Mouse (Mus musculus) activated CD4-positive, CD25-positive, alpha-beta regulatory T cell, adult 4 months (primary cell): Measurements from ENCODE around the gene Uck1. TPM values are rescaled to one million over a fixed set of nuclear protein-coding genes. Genes with fewer than 3 reads are reported as not detected.

Source experiments
- ATAC-seq: one replicate; pipeline ENCODE4 v1.8.0; 2017
- polyA plus RNA-seq, 2 experiments: library from polyadenylated mRNA; unstranded; fragments of 100-300 nt; shearing (Covaris generic); gene quantifications; one replicate each; pipeline ENCODE4 v1.2.1; 2017

The Uck1 gene
- polyA plus RNA-seq, 2 experiments from 2014 or later, result 30.4 to 34.4 TPM

GRCm38 (mm10) chr2:32218541-32219334 lies 41.2 kb downstream of the Uck1 start:
- no peak for ATAC-seq

DNA sequence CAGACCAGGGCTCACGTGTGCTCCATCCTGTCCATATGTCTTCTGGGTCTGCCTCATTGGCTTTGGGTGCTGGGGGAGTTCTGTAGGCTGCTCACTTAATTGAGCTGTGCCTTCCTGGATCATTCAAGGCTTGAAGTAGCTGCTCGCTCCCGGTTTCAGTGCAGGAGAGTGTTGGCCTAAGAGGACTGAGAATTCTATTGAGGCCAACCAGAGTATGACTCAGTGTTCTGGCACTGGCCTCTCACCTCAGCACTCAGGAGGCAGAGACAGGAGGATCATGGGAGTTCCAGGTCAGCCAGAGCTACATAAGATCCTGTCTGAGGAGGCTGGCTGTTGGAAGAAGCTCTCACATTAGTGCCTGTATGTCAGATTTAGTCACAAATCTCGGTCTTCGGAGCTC lies 41.8 kb downstream of the Uck1 start:
- no peak for ATAC-seq

DNA sequence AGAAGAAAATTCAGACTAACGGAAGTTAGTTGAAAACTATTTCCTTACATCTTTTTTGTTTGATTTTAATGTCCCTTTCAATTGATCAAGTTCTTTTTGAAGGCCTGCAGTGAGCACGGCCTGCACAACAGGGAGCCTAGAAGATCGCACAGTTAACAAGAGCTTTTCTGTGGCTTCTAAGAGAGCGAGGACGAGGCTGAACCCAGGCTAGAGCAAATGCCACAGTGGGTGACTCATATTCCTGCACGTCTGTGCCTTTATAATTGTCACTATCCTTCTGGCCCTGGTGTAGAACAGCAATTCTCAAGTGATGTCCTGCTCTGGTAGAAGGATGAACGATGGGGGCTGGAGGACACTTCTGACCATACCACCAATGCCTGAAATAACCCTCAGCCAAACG lies 42.3 kb downstream of the Uck1 start:
- ATAC-seq, result no peak

GRCm38 (mm10) chr2:32216506-32216905 lies 43.5 kb downstream of the Uck1 start:
- ATAC-seq, result no peak

- ATAC-seq, result no peak
Observed at GRCm38 (mm10) chr2:32215576-32215975, 44.4 kb downstream of the Uck1 start.

- ATAC-seq, result no peak
Observed at GRCm38 (mm10) chr2:32213000-32213399, 47.0 kb downstream of the Uck1 start.

DNA sequence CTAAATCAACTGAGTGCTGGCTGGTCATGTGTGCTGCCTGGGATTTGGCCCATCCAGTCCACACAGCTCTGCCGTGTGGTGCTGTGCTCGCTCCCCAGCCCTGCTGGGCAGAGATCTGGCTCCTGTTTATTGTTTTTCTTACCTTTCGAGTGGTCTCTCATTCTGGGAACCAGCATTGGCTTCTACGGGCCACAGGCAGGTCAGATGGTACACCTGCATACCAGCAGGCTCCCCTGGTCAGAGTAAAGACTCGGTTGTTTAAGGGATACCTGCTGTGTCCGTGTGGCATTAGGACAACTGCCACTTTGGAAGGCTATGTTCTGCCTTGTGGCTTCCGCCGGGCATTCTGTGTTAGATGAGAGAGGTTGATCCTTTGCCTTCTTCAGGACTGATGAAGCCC lies 48.3 kb downstream of the Uck1 start:
- ATAC-seq, result no peak

DNA sequence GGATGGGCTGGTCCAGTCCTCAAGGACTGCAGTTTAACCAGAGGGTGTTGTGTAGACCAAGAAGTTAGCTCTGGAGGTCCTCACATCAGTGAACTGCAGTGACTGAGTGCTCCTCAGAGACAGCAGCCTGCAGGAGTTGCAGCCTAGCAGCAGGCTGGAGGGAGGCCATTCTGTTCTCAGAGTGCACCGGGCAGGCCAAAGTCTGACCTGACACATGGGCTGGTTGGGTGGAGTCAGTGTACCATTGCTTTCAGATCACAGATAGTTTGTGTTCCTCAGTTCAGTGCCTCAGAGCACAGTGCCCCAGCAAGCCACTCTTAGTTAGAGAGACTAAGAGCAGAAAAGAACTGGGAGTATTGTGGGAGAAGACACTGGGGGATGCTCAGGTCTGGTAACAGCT lies 52.3 kb downstream of the Uck1 start:
- no peak for ATAC-seq

Other genes with a start within 250 kb of the Uck1 start
- gene Fam78a, start 175.3 kb downstream of the Uck1 start, polyA plus RNA-seq, result 10 to 100 TPM; 23.6 to 27.1 TPM
- gene Plpp7, start 164.6 kb downstream of the Uck1 start, polyA plus RNA-seq, result not detected
- gene Prrc2b, start 109.1 kb downstream of the Uck1 start, polyA plus RNA-seq, result 10 to 100 TPM; 32.0 to 32.6 TPM
- gene Pomt1, start 23.6 kb downstream of the Uck1 start, polyA plus RNA-seq, result 1 to 10 TPM; 2.5 to 3.8 TPM
- gene Golga2, start 27.2 kb upstream of the Uck1 start, polyA plus RNA-seq, result 10 to 100 TPM; 14.9 to 18.3 TPM
- 100 to 1,000 TPM; 133 to 252 TPM for gene Swi5, start 27.9 kb upstream of the Uck1 start, polyA plus RNA-seq
- 10 to 100 TPM; 38.8 to 51.6 TPM for gene Ciz1, start 92.2 kb upstream of the Uck1 start, polyA plus RNA-seq
- gene Dnm1, start 93.2 kb upstream of the Uck1 start, polyA plus RNA-seq, result not detected
- 10 to 100 TPM; 70.3 to 75.4 TPM for gene 1110008P14Rik, start 121.8 kb upstream of the Uck1 start, polyA plus RNA-seq
- not detected for gene Lcn2, start 128.1 kb upstream of the Uck1 start, polyA plus RNA-seq
- 1 to 10 TPM; 1.0 to 1.6 TPM for gene Ptges2, start 135.7 kb upstream of the Uck1 start, polyA plus RNA-seq
- gene Naif1, start 190.3 kb upstream of the Uck1 start, polyA plus RNA-seq, result 1 to 10 TPM; 5.2 TPM
- 1 to 10 TPM; 3.3 to 4.0 TPM for gene Slc25a25, start 191.3 kb upstream of the Uck1 start, polyA plus RNA-seq